Mouse (Mus musculus): ENCODE data around the gene Kpna1. TPM values are rescaled to one million over a fixed set of nuclear protein-coding genes. Genes with fewer than 3 reads are reported as not detected.
"Not testable (repeated sequence)": the region's sequence is repeated elsewhere in the genome, so short reads cannot be mapped to it uniquely, and the experiment has no call there.

Gene Kpna1
- polyA plus RNA-seq, 1 experiment = 26.4 TPM

DNA sequence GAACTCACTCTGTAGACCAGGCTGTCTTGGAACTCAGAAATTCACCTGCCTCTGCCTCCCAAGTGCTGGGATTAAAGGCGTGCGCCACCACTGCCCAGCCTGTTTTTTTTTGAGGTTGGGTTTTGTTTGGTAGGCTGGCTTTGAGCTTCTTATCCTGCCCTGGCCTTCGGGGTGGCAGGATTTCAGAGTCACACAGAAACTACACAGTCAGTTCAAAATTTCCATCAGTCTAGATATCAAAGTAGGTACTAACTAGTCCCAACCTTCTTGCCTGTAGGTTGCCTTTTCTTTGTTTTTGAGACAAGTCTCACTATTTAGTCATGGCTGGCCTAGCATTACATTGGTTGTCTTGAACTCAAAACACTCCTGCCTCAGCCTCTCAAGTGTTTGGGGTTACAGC is 5.9 kb downstream of the Kpna1 start:
- TF ChIP-seq POLR2A (IDR thresholded peaks at IDR 0.05; ENCODE audit: borderline replicate concordance, low read depth, low read length) (no peak), CTCF (IDR thresholded peaks at IDR 0.05; ENCODE audit: low read depth, low read length) (no peak)
- peaks cover 17% of the 10 kb centered on the region for H3K4me1 ChIP-seq (ENCODE audit: control insufficient read depth, insufficient read depth, low read length)
- peak overlapping the region; percentile 73 for H3K4me3 ChIP-seq (ENCODE audit: insufficient read depth, low read length)
- no peak overlapping the region for H3K27ac ChIP-seq (ENCODE audit: insufficient read depth, low read depth, low read length)

DNA sequence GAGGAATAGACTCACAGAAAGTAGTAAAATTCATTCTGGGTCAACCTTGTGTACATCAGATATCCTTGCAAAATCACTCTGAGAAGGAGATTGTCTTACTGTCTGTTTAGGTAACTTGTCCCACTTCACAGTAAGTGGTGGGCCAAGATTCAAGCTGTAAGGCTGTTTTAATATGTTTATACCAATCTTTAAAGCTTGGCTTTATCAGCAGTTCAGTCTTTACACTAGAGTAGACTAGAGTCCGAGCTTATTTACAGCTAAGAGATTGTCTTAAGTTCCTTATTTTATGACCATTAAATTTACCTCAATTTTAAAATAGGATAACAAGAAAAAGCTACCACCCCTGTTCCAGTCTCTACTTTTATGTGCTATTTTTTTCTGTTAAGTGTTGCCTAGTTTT is 9.4 kb downstream of the Kpna1 start:
- H3K4me1 ChIP-seq (ENCODE audit: control insufficient read depth, insufficient read depth, low read length) = peaks cover 23% of the 10 kb centered on the region
- H3K4me3 ChIP-seq (ENCODE audit: insufficient read depth, low read length) = no peak overlapping the region

DNA sequence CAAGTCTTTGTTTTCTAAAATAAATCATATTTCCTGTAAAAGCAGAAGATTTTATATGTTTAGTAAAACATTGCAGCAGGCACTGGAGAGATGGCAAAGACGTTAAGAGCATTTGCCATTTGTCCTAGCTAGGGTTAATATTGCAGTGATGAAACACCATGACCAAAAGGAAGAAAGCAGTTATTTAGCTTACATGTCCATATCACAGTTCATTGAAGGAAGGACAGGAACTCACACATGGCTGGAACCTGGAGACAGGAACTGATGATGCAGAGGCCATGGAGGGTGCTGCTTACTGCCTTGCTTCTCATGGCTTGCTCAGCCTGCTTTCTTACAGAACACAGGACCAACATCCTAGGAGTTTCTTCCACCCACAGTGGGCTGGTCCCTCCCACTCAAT is 13.8 kb downstream of the Kpna1 start:
- Histone ChIP-seq H3K4me3 (ENCODE audit: insufficient read depth, low read length) (no peak overlapping the region), H3K4me1 (ENCODE audit: control insufficient read depth, insufficient read depth, low read length) (peaks cover 13% of the 10 kb centered on the region), H3K27ac (ENCODE audit: insufficient read depth, low read depth, low read length) (no peak overlapping the region)
- no peak for TF ChIP-seq POLR2A (IDR thresholded peaks at IDR 0.05; ENCODE audit: borderline replicate concordance, low read depth, low read length)
- TF ChIP-seq CTCF (IDR thresholded peaks at IDR 0.05; ENCODE audit: low read depth, low read length) = no peak

More for the DNA sequence above, 9.4 kb downstream of the Kpna1 start:
- H3K27ac ChIP-seq (ENCODE audit: insufficient read depth, low read depth, low read length) = no peak overlapping the region
- no peak for TF ChIP-seq POLR2A (IDR thresholded peaks at IDR 0.05; ENCODE audit: borderline replicate concordance, low read depth, low read length)
- TF ChIP-seq CTCF (IDR thresholded peaks at IDR 0.05; ENCODE audit: low read depth, low read length) = no peak

DNA sequence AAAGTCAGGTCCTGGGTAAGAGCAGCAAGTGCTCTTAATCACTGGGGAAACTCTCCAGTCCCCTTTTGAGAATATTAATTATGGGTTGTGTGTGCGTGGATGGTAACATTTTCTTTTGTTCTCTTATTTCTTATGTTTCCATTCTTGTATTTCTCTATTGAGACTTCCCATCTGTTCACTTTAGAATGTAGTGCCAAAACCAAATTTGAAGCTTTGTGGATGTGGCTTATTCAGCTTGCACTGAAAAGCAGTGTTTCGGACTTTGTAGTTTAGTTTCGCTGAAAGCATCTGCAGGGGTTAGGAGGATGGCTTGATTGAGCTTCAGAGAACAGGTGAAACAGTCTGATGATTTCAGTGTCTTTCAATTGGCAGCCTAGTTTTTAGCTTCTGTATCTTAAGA is 14.8 kb downstream of the Kpna1 start:
- TF ChIP-seq CTCF (IDR thresholded peaks at IDR 0.05; ENCODE audit: low read depth, low read length) (no peak), POLR2A (IDR thresholded peaks at IDR 0.05; ENCODE audit: borderline replicate concordance, low read depth, low read length) (no peak)
- Histone ChIP-seq H3K27ac (ENCODE audit: insufficient read depth, low read depth, low read length) (no peak overlapping the region), H3K4me3 (ENCODE audit: insufficient read depth, low read length) (no peak overlapping the region), H3K4me1 (ENCODE audit: control insufficient read depth, insufficient read depth, low read length) (peaks cover 14% of the 10 kb centered on the region)

DNA sequence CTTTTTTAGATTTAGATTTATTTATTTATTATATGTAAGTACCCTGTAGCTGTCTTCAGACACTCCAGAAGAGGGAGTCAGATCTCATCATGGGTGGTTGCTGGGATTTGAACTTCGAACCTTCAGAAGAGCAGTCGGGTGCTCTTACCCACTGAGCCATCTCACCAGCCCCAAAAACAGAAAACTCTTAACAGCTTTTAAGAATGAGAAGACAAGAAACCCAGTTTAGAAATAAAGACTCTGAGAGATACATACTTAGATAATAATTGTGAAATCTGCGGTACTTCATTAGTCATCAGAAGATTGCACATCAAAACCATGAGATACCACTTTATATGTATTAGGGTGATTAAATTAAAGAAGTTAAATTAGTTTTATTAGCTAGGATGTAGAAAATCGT is 20.3 kb downstream of the Kpna1 start:
- not testable (repeated sequence) for H3K27ac ChIP-seq (ENCODE audit: insufficient read depth, low read depth, low read length); H3K4me3 ChIP-seq (ENCODE audit: insufficient read depth, low read length); H3K4me1 ChIP-seq (ENCODE audit: control insufficient read depth, insufficient read depth, low read length)

DNA sequence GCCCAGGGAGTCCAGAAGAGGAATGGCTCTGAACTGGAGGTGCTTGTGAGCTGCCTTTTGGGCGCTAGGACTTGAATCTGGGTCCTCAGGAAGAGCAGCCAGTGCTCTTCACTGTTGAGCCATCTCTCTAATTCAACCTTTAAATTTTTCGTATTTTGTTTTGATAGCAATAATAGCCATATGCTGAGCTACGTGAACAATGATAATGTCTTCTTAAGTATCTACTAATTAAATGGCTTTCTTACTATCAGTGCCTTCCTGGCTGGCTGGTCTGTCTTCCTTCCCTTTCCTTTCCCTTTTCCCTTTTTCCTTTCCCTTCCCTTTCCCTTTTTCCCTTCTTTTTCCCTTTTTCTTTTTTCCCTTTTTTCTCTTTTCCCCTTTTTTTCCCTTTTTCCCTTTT is 29.8 kb downstream of the Kpna1 start:
- no peak overlapping the region for H3K27ac ChIP-seq (ENCODE audit: insufficient read depth, low read depth, low read length)
- TF ChIP-seq CTCF (IDR thresholded peaks at IDR 0.05; ENCODE audit: low read depth, low read length) = no peak
- no peak overlapping the region for H3K4me3 ChIP-seq (ENCODE audit: insufficient read depth, low read length)
- no peaks in the 10 kb centered on the region for H3K4me1 ChIP-seq (ENCODE audit: control insufficient read depth, insufficient read depth, low read length)

DNA sequence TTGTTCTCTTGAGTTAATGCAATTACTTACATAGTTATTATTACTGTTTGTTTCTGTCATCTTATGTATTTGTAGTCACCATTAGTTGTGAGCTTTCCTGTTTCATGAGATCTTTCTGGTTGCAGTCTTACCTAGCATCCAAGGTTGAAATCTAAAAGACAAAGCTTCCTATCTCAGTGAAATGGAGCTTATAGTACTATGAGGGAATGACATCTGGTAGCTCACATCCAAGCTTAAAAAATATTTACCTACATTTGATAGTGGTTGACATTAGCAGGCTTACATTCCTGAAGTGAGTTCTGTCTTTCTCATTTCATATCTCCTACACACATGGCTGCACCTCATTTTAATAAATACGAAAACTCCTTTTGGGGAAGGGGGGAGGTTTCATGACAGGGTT is 37.8 kb downstream of the Kpna1 start:
- H3K4me1 ChIP-seq (ENCODE audit: control insufficient read depth, insufficient read depth, low read length) = 0 out of 2 replicates have a peak, but pooled peaks cover 2% of the 10 kb centered on the region
- no peak overlapping the region for H3K27ac ChIP-seq (ENCODE audit: insufficient read depth, low read depth, low read length)
- H3K4me3 ChIP-seq (ENCODE audit: insufficient read depth, low read length) = no peak overlapping the region
- TF ChIP-seq POLR2A (IDR thresholded peaks at IDR 0.05; ENCODE audit: borderline replicate concordance, low read depth, low read length) = no peak
- TF ChIP-seq CTCF (IDR thresholded peaks at IDR 0.05; ENCODE audit: low read depth, low read length) = no peak

DNA sequence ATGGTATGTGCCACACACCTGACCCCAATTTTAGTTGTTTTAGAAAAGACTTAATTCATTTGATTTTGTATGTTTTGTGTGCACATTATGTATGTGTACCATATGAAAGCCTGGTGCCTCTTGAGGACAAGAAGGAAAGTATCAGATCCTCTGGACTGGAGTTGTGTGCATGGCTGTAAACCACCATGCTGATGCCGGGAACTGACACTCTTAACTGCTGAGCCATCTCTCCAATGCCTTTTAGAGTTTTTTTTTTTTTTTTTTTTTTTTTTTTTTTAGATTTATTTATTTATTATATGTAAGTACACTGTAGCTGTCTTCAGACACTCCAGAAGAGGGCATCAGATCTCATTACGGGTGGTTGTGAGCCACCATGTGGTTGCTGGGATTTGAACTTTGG is 49.6 kb downstream of the Kpna1 start:
- not testable (repeated sequence) for H3K4me1 ChIP-seq (ENCODE audit: control insufficient read depth, insufficient read depth, low read length); H3K27ac ChIP-seq (ENCODE audit: insufficient read depth, low read depth, low read length); H3K4me3 ChIP-seq (ENCODE audit: insufficient read depth, low read length)

DNA sequence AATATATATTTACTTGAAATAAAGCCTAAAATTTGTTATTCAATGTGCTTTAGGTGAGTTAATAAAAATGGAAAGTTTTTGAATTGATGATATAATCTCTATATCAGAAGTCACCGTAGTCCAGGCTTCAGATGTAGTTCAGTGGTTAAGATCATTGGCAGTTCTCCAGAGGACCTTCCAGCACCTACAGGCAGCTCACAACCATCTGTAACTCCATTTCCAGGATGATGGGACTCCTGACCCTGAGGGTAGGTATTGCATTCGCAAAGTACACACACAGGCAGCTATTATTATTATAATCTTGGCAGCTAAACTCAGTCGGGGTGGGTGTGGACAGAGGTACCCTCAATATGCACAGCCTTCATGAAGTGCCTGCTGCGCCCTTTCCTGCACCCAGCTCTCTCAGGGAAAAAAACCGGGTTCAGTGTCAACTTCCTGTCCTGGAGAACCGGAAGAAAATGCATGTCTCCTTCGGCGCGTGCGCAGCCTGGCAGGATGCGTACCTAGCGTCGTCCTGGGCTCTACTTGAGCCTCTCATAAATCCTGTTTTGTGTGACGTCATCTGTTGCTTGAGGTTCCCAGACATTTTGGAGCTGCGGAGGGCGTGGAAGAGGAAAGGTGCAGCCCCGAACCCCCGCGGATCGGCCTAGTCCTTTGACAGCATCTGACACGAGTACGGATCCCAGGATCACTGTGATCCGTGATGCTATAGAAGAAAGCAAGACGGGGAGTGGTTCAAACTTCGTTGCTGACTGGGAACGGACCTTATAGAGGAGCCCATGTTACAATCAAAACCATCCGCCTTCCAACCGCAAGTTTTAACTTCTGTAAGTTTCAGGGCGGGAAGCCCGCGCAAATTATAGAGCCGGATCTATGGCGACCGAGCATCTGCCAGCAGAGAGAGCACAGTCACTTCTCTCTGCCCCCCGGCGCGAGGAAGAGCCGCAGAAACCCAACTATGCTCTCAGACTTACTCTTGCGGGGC is 62.4 kb downstream of the Kpna1 start, which contains the start of gene Wdr5b:
Gene Wdr5b (plus strand): TSS at position 551 of the 985 bp plus-strand sequence.
- H3K4me3 ChIP-seq (ENCODE audit: insufficient read depth, low read length) = peak within 1 kb of the TSS; percentile 65
- peak within 1 kb of the TSS; percentile 41 for H3K27ac ChIP-seq (ENCODE audit: insufficient read depth, low read depth, low read length)
- TF ChIP-seq CTCF (IDR thresholded peaks at IDR 0.05; ENCODE audit: low read depth, low read length) = no peak
- TF ChIP-seq POLR2A (IDR thresholded peaks at IDR 0.05; ENCODE audit: borderline replicate concordance, low read depth, low read length) = no peak
- H3K4me1 ChIP-seq (ENCODE audit: control insufficient read depth, insufficient read depth, low read length) = peaks cover 7% of the 10 kb centered on the region

DNA sequence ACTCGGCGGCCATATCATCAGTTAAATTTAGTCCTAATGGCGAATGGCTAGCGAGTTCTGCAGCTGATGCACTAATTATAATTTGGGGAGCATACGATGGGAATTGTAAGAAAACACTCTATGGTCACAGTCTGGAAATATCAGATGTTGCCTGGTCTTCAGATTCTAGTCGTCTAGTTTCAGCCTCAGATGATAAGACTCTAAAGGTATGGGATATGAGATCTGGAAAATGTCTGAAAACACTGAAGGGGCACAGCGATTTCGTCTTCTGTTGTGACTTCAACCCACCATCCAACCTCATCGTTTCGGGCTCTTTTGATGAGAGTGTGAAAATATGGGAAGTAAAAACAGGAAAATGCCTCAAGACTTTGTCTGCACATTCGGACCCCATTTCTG is 63.1 kb downstream of the Kpna1 start:
- H3K4me1 ChIP-seq (ENCODE audit: control insufficient read depth, insufficient read depth, low read length) = peaks cover 7% of the 10 kb centered on the region
- peak overlapping the region; percentile 65 for H3K4me3 ChIP-seq (ENCODE audit: insufficient read depth, low read length)
- no peak for TF ChIP-seq POLR2A (IDR thresholded peaks at IDR 0.05; ENCODE audit: borderline replicate concordance, low read depth, low read length)
- TF ChIP-seq CTCF (IDR thresholded peaks at IDR 0.05; ENCODE audit: low read depth, low read length) = no peak
- peak overlapping the region; percentile 19 for H3K27ac ChIP-seq (ENCODE audit: insufficient read depth, low read depth, low read length)

Measured in bone marrow macrophage, adult 2 months (primary cell).